Mouse (Mus musculus): ENCODE data around the gene Vash2. TPM values are rescaled to one million over a fixed set of nuclear protein-coding genes. Genes with fewer than 3 reads are reported as not detected.

Gene Vash2
- polyA plus RNA-seq, 1 experiment from 2014 or later = 65.5 TPM

- Histone ChIP-seq H3K27ac (no peak overlapping the region; the same call in 1 of the 2 replicates), H3K9ac (peak overlapping the region; percentile 87), H3K4me3 (replicated peaks) (peak overlapping the region; percentile 81), H3K27me3 (no peaks in the 10 kb centered on the region), H3K4me1 (peaks cover 16% of the 10 kb centered on the region), H3K4me2 (peak overlapping the region; percentile 90), H3K36me3 (replicated peaks) (no peaks in the 10 kb centered on the region), H3K9me3 (no peaks in the 10 kb centered on the region)
- ATAC-seq (ENCODE audit: low FRiP score) = no peak
- 84% methylated on average over 6 of the region's 6 CpGs for WGBS
Measured at GRCm38 (mm10) chr1:190910836-190911235, 68.3 kb downstream of the Vash2 start.

GRCm38 (mm10) chr1:190904714-190905113 lies 74.4 kb downstream of the Vash2 start:
- ATAC-seq (ENCODE audit: low FRiP score) = no peak

GRCm38 (mm10) chr1:190904136-190904535 lies 75.0 kb downstream of the Vash2 start:
- no peak overlapping the region for H3K9ac ChIP-seq
- no peaks in the 10 kb centered on the region for H3K9me3 ChIP-seq
- ATAC-seq (ENCODE audit: low FRiP score) = no peak
- no peak overlapping the region for H3K27ac ChIP-seq
- no peak overlapping the region for H3K4me3 ChIP-seq (replicated peaks)
- peaks cover 22% of the 10 kb centered on the region for H3K36me3 ChIP-seq (replicated peaks)
- no peaks in the 10 kb centered on the region for H3K4me1 ChIP-seq
- WGBS = 93% methylated on average over 3 of the region's 3 CpGs
- no peak overlapping the region for H3K4me2 ChIP-seq
- no peaks in the 10 kb centered on the region for H3K27me3 ChIP-seq

More at GRCm38 (mm10) chr1:190904714-190905113, 74.4 kb downstream of the Vash2 start:
- WGBS = 94% methylated on average over 16 of the region's 16 CpGs
- Histone ChIP-seq H3K27me3 (no peaks in the 10 kb centered on the region), H3K9ac (no peak overlapping the region), H3K27ac (no peak overlapping the region), H3K4me3 (replicated peaks) (no peak overlapping the region), H3K9me3 (no peaks in the 10 kb centered on the region), H3K4me1 (no peaks in the 10 kb centered on the region), H3K4me2 (no peak overlapping the region), H3K36me3 (replicated peaks) (peaks cover 20% of the 10 kb centered on the region)

GRCm38 (mm10) chr1:190901082-190901481 lies 78.0 kb downstream of the Vash2 start:
- H3K27ac ChIP-seq = no peak overlapping the region
- no peak overlapping the region for H3K9ac ChIP-seq
- H3K4me2 ChIP-seq = no peak overlapping the region
- no peak for ATAC-seq (ENCODE audit: low FRiP score)
- peaks cover 48% of the 10 kb centered on the region for H3K36me3 ChIP-seq (replicated peaks)
- H3K9me3 ChIP-seq = no peaks in the 10 kb centered on the region
- H3K4me3 ChIP-seq (replicated peaks) = no peak overlapping the region
- no peaks in the 10 kb centered on the region for H3K4me1 ChIP-seq
- 74% methylated on average over 2 of the region's 2 CpGs for WGBS
- no peaks in the 10 kb centered on the region for H3K27me3 ChIP-seq

DNA sequence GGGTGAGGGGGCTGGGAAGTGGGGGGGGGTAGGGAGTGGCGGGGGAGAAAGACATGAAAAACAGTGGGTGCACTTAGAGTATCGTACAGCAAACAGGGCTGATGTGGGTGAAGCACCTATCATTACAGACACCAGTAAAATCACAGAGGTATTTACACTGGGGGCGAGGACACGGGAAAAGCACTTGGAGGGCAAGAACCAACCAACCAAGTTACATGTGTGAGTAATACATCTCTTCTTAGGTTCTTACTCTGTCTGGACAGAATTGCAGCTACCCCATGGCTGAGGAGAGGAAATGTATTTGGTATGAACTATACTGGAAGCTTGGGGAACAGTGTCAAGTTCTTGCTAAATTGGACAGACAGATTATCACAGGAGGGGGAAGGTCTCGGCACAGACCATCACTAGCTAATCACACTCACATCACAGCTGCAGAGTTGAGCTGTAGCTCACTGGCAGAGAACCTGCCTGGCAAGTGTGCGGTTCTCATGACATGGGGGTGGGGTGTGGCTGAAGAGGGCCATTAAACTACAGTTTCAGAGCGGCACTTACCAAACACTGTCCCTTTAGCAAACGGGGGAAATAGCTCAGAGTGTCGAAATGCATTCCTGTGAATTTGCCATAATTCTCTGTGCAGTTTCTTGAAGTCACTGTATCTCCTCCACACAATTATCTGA lies 80.1 kb downstream of the Vash2 start:
- WGBS = 87% methylated on average over 9 of the region's 9 CpGs

GRCm38 (mm10) chr1:190898186-190898585 lies 80.9 kb downstream of the Vash2 start:
- no peaks in the 10 kb centered on the region for H3K4me1 ChIP-seq
- no peak overlapping the region for H3K9ac ChIP-seq
- 95% methylated on average over 3 of the region's 3 CpGs for WGBS
- ATAC-seq (ENCODE audit: low FRiP score) = no peak
- H3K27me3 ChIP-seq = no peaks in the 10 kb centered on the region
- H3K9me3 ChIP-seq = no peaks in the 10 kb centered on the region
- no peak overlapping the region for H3K27ac ChIP-seq
- H3K4me2 ChIP-seq = no peak overlapping the region
- H3K4me3 ChIP-seq (replicated peaks) = no peak overlapping the region
- H3K36me3 ChIP-seq (replicated peaks) = peaks cover 37% of the 10 kb centered on the region

More for the DNA sequence above, 80.1 kb downstream of the Vash2 start:
- no peaks in the 10 kb centered on the region for H3K9me3 ChIP-seq
- no peak for ATAC-seq (ENCODE audit: low FRiP score)
- H3K9ac ChIP-seq = no peak overlapping the region
- no peak overlapping the region for H3K27ac ChIP-seq
- H3K27me3 ChIP-seq = no peaks in the 10 kb centered on the region
- peaks cover 43% of the 10 kb centered on the region for H3K36me3 ChIP-seq (replicated peaks)
- no peak overlapping the region for H3K4me2 ChIP-seq
- H3K4me3 ChIP-seq (replicated peaks) = no peak overlapping the region
- no peaks in the 10 kb centered on the region for H3K4me1 ChIP-seq

Other genes starting within 250 kb of the Vash2 start
- 22.5 and 25.5 TPM in 2 replicates for gene Rps6kc1, start 67.5 kb downstream of the Vash2 start, polyA plus RNA-seq (2016; fragmentation: Nextera tagmentation; extraction: Ambion mirVana)
- 63.7 and 65.3 TPM in 2 replicates for gene Angel2, start 54.2 kb downstream of the Vash2 start, polyA plus RNA-seq (2016; fragmentation: Nextera tagmentation; extraction: Ambion mirVana)
- gene Flvcr1, start 46.9 kb upstream of the Vash2 start, polyA plus RNA-seq (2016; fragmentation: Nextera tagmentation; extraction: Ambion mirVana) = 9.7 and 11.5 TPM in 2 replicates
- not detected in 2 replicates for gene Spata45, start 57.3 kb upstream of the Vash2 start, polyA plus RNA-seq (2016; fragmentation: Nextera tagmentation; extraction: Ambion mirVana)
- gene Tatdn3, start 83.6 kb upstream of the Vash2 start, polyA plus RNA-seq (2016; fragmentation: Nextera tagmentation; extraction: Ambion mirVana) = 11.9 and 15.3 TPM in 2 replicates
- 26.4 and 28.1 TPM in 2 replicates for gene Nsl1, start 83.7 kb upstream of the Vash2 start, polyA plus RNA-seq (2016; fragmentation: Nextera tagmentation; extraction: Ambion mirVana)
- 3.5 and 3.7 TPM in 2 replicates for gene Batf3, start 118.6 kb upstream of the Vash2 start, polyA plus RNA-seq (2016; fragmentation: Nextera tagmentation; extraction: Ambion mirVana)
- gene Fam71a, start 185.5 kb upstream of the Vash2 start, polyA plus RNA-seq (2016; fragmentation: Nextera tagmentation; extraction: Ambion mirVana) = not detected in 2 replicates
- gene Atf3, start 238.7 kb upstream of the Vash2 start, polyA plus RNA-seq (2016; fragmentation: Nextera tagmentation; extraction: Ambion mirVana) = 0.96 and 1.7 TPM in 2 replicates

Data from forebrain, embryonic 12.5 days (tissue).